Mouse (Mus musculus): ENCODE data around the gene Dcun1d3. TPM values are rescaled to one million over a fixed set of nuclear protein-coding genes. Genes with fewer than 3 reads are reported as not detected.

The Dcun1d3 gene
- polyA plus RNA-seq, 1 experiment: 0.43 TPM

DNA sequence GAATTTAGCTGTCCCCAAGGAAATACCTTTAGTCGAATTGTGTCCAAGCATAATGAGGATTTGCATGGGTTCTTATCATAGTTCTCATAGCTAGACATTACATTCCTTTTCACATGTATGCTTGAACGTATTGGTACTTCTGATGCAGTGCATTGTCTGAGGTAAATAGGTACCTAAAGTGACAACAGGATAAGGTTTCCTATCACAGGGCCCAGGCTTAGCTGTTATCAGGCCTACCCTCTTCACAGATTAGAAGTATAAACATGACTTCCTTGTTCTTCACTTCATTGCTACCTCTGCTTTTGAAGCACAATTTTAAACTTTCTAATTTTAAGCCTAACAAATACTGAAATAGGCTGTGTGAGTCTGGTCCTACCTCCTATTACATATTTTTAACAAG, 50.6 kb downstream of the Dcun1d3 start:
- TF ChIP-seq GATA1 (IDR thresholded peaks at IDR 0.05; ENCODE audit: low read length) (no peak), TAL1 (IDR thresholded peaks at IDR 0.05; ENCODE audit: low read length) (no peak)
- Histone ChIP-seq H3K27me3 (ENCODE audit: control insufficient read depth) (no peaks in the 10 kb centered on the region), H3K9me3 (ENCODE audit: control insufficient read depth, low read length) (no peaks in the 10 kb centered on the region), H3K4me1 (ENCODE audit: control insufficient read depth) (peaks cover 5% of the 10 kb centered on the region), H3K4me3 (replicated peaks) (no peak overlapping the region), H3K36me3 (ENCODE audit: control insufficient read depth) (peaks cover 61% of the 10 kb centered on the region)

DNA sequence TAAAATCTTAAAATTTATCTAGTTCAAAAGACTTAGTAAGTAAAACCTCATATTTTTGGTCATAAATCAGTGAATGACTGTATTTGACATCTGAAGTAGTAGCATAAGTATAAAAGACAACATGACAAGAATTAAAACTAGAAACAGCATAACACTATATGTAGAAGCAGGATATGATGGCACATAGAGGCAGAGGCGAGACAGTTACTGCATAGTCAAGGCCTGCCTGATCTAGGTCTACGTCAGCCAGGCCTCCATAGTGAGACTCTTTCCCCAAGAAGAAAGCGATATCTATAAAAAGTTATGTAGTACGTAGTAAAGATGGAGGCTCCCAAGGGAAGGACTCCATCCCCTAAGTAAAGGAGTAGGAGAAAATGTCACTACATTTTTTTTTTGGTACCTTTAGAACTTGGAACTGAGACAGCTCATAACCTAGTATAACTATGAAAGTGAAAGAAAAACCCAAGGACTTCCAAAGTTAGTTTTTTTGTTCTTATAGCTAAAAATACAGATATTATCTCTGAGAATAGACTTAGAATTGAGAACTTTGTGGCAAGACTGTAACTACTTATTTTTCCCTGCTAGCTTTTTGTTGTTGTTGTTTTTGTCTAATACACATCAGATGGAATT, 54.2 kb downstream of the Dcun1d3 start:
- Histone ChIP-seq H3K4me3 (replicated peaks) (no peak overlapping the region), H3K9me3 (ENCODE audit: control insufficient read depth, low read length) (no peaks in the 10 kb centered on the region), H3K4me1 (ENCODE audit: control insufficient read depth) (peaks cover 5% of the 10 kb centered on the region), H3K27me3 (ENCODE audit: control insufficient read depth) (no peaks in the 10 kb centered on the region), H3K36me3 (ENCODE audit: control insufficient read depth) (peaks cover 40% of the 10 kb centered on the region)
- TF ChIP-seq TAL1 (IDR thresholded peaks at IDR 0.05; ENCODE audit: low read length): no peak
- TF ChIP-seq GATA1 (IDR thresholded peaks at IDR 0.05; ENCODE audit: low read length): no peak

DNA sequence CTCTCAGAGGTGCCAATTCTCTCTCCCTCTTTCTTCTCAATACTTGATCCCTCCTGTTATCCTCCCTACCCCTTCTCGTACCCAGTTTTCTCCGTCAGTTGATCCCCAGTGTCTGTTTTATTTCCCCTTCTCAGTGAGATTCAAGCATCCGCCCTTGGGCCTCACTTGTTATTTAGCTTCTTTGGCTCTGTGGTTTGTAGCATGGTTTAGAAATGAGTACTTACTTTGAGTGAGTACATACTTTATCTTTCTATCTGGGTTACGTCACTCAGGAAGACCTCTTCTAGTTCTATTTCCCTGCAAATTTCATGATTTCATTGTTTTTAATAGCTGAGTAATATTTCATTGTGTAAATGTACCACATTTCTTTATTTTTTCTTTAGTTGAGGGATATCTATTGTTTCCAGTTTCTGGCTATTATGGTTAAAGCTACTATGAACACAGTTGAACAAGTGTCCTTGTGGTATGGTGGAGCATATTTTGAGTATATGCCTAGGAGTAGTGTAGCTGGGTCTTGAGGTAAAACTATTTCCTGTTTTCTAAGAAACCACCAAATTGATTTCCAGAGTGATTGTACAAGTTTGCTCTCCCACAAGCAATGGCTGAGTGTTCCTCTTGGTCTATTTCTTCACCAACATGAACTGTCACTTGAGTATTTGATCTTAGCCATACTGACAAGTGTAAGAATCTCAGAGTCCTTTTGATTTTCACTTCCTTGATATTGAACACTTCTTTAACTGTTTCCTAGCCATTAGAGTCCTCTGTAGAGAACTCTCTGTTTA, 59.9 kb downstream of the Dcun1d3 start:
- Histone ChIP-seq H3K36me3 (ENCODE audit: control insufficient read depth) (peaks cover 25% of the 10 kb centered on the region), H3K4me1 (ENCODE audit: control insufficient read depth) (no peaks in the 10 kb centered on the region), H3K27me3 (ENCODE audit: control insufficient read depth) (no peaks in the 10 kb centered on the region), H3K9me3 (ENCODE audit: control insufficient read depth, low read length) (no peaks in the 10 kb centered on the region), H3K4me3 (replicated peaks) (no peak overlapping the region)
- TF ChIP-seq GATA1 (IDR thresholded peaks at IDR 0.05; ENCODE audit: low read length) (no peak), TAL1 (IDR thresholded peaks at IDR 0.05; ENCODE audit: low read length) (no peak)

DNA sequence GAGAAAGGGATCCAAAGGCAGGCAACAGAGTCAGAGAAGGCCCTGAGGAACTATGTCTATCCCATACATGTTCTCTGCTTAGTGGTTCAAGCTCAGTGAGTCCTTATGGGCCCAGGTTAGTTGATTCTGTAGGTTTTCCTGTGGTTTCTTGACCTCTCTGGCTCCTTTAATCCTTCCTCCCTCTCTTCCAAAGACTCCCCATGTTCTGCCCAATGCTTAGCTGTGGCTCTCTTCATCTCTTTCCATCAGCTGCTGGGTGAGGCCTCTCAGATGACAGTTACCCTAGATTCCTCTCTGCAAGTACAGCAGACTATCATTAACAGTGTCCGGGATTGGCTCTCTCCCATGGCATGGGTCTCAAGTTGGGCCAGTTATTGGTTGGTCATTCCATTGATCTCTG, 60.7 kb downstream of the Dcun1d3 start:
- TF ChIP-seq TAL1 (IDR thresholded peaks at IDR 0.05; ENCODE audit: low read length) (no peak), GATA1 (IDR thresholded peaks at IDR 0.05; ENCODE audit: low read length) (no peak)
- H3K9me3 ChIP-seq (ENCODE audit: control insufficient read depth, low read length): no peaks in the 10 kb centered on the region
- H3K4me3 ChIP-seq (replicated peaks): no peak overlapping the region

DNA sequence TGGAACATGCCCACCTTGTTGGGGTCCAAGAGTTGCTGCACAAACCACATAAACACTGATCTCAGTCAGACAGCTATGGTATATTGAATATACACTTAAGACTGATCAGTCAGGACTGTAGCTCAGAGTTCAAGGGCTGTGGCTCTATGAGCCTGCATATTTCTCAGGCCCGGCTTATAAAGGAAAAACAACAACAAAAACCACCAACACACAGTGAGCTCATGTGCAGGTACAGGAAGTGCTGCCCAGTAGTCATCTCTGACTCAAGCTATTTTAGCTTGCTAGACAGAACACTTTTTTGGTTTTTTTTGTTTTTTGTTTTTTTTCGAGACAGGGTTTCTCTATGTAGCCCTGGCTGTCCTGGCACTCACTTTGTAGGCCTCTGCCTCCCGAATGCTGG, 87.4 kb downstream of the Dcun1d3 start:
- H3K4me3 ChIP-seq (replicated peaks): no peak overlapping the region
- no peaks in the 10 kb centered on the region for H3K4me1 ChIP-seq (ENCODE audit: control insufficient read depth)
- peaks cover 57% of the 10 kb centered on the region for H3K36me3 ChIP-seq (ENCODE audit: control insufficient read depth)
- H3K9me3 ChIP-seq (ENCODE audit: control insufficient read depth, low read length): no peaks in the 10 kb centered on the region
- no peaks in the 10 kb centered on the region for H3K27me3 ChIP-seq (ENCODE audit: control insufficient read depth)
- TF ChIP-seq TAL1 (IDR thresholded peaks at IDR 0.05; ENCODE audit: low read length) (no peak), GATA1 (IDR thresholded peaks at IDR 0.05; ENCODE audit: low read length) (no peak)

More for the DNA sequence above, 60.7 kb downstream of the Dcun1d3 start:
- Histone ChIP-seq H3K36me3 (ENCODE audit: control insufficient read depth) (peaks cover 29% of the 10 kb centered on the region), H3K27me3 (ENCODE audit: control insufficient read depth) (no peaks in the 10 kb centered on the region), H3K4me1 (ENCODE audit: control insufficient read depth) (no peaks in the 10 kb centered on the region)

DNA sequence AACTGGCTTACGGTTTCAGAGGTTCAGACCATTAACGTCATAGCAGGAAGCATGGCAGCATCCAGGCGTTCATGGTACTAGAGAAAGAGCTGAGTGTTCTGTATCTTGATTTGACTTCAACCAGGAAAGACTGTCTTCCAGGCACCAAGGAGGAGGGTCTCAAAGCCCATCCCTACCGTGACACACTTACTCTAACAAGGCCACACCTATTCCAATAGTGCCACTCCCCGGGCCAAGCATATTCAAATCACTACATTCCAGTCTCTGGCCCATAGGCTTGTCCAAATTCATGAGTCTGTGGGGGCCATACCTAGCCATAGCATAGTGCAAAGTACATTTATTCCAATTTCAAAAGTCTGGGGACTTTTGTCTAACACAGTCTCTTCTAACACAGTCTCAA, 88.7 kb downstream of the Dcun1d3 start:
- Histone ChIP-seq H3K9me3 (ENCODE audit: control insufficient read depth, low read length) (no peaks in the 10 kb centered on the region), H3K27me3 (ENCODE audit: control insufficient read depth) (no peaks in the 10 kb centered on the region), H3K36me3 (ENCODE audit: control insufficient read depth) (peaks cover 60% of the 10 kb centered on the region), H3K4me1 (ENCODE audit: control insufficient read depth) (no peaks in the 10 kb centered on the region), H3K4me3 (replicated peaks) (no peak overlapping the region)
- TF ChIP-seq GATA1 (IDR thresholded peaks at IDR 0.05; ENCODE audit: low read length) (no peak), TAL1 (IDR thresholded peaks at IDR 0.05; ENCODE audit: low read length) (no peak)

Other genes with a start within 250 kb of the Dcun1d3 start
- gene Acsm4, start 206.3 kb downstream of the Dcun1d3 start, polyA plus RNA-seq (2012): not detected in 2 replicates
- 0.38 and 0.64 TPM in 2 replicates for gene Thumpd1, start 175.5 kb downstream of the Dcun1d3 start, polyA plus RNA-seq (2012)
- not detected in 2 replicates for gene Acsm3, start 135.4 kb downstream of the Dcun1d3 start, polyA plus RNA-seq (2012)
- 0.24 and 0.56 TPM in 2 replicates for gene Rexo5, start 102.3 kb downstream of the Dcun1d3 start, polyA plus RNA-seq (2012)
- 0.02 and 0.08 TPM in 2 replicates for gene Eri2, start 102.2 kb downstream of the Dcun1d3 start, polyA plus RNA-seq (2012)
- gene Lyrm1, start 437 bp downstream of the Dcun1d3 start, polyA plus RNA-seq (2012): 0.17 and 0.22 TPM in 2 replicates
- gene Dnah3, start 199.0 kb upstream of the Dcun1d3 start, polyA plus RNA-seq (2012): 0.01 and 0.02 TPM in 2 replicates
- gene Tmem159, start 206.1 kb upstream of the Dcun1d3 start, polyA plus RNA-seq (2012): not detected in 2 replicates
- gene Zp2, start 249.0 kb upstream of the Dcun1d3 start, polyA plus RNA-seq (2012): not detected in 2 replicates

All from erythroblast, embryonic 14.5 days (primary cell).